Mouse (Mus musculus): ENCODE measurements around the gene Itgb6. TPM values are rescaled to one million over a fixed set of nuclear protein-coding genes. Genes with fewer than 3 reads are reported as not detected.

Itgb6 gene
- polyA plus RNA-seq, 1 experiment from 2014 or later, result 10.1 TPM

- H3K9me3 ChIP-seq, result no peaks in the 10 kb centered on the region
- no peak overlapping the region for H3K9ac ChIP-seq
- H3K4me2 ChIP-seq, result no peak overlapping the region
- ATAC-seq (ENCODE audit: insufficient read depth, low FRiP score, low read depth), result no peak
- H3K4me1 ChIP-seq, result no peaks in the 10 kb centered on the region
- 54% methylated on average over 20 of the region's 20 CpGs for WGBS
- H3K27me3 ChIP-seq (replicated peaks), result no peaks in the 10 kb centered on the region
- H3K36me3 ChIP-seq, result no peaks in the 10 kb centered on the region
- H3K4me3 ChIP-seq (replicated peaks), result no peak overlapping the region
- no peak overlapping the region for H3K27ac ChIP-seq
Measured at GRCm38 (mm10) chr2:60636910-60637761, 85.3 kb downstream of the Itgb6 start.

- Histone ChIP-seq H3K4me1 (no peaks in the 10 kb centered on the region), H3K9ac (no peak overlapping the region), H3K4me3 (replicated peaks) (no peak overlapping the region), H3K4me2 (no peak overlapping the region), H3K27ac (no peak overlapping the region), H3K36me3 (no peaks in the 10 kb centered on the region), H3K27me3 (replicated peaks) (no peaks in the 10 kb centered on the region), H3K9me3 (no peaks in the 10 kb centered on the region)
- WGBS, result 57% methylated on average over 3 of the region's 3 CpGs
- no peak for ATAC-seq (ENCODE audit: insufficient read depth, low FRiP score, low read depth)
Measured at GRCm38 (mm10) chr2:60636481-60636880, 86.0 kb downstream of the Itgb6 start.

GRCm38 (mm10) chr2:60636038-60636437 is 86.4 kb downstream of the Itgb6 start:
- Histone ChIP-seq H3K4me3 (replicated peaks) (no peak overlapping the region), H3K9ac (no peak overlapping the region), H3K4me1 (no peaks in the 10 kb centered on the region), H3K9me3 (no peaks in the 10 kb centered on the region), H3K27me3 (replicated peaks) (no peaks in the 10 kb centered on the region), H3K27ac (no peak overlapping the region), H3K4me2 (no peak overlapping the region), H3K36me3 (no peaks in the 10 kb centered on the region)
- no peak for ATAC-seq (ENCODE audit: insufficient read depth, low FRiP score, low read depth)
- 41% methylated on average over 6 of the region's 6 CpGs for WGBS

GRCm38 (mm10) chr2:60632791-60633190 is 89.7 kb downstream of the Itgb6 start:
- ATAC-seq (ENCODE audit: insufficient read depth, low FRiP score, low read depth), result no peak
- WGBS, result 80% methylated on average over 2 of the region's 2 CpGs
- H3K9ac ChIP-seq, result no peak overlapping the region
- no peaks in the 10 kb centered on the region for H3K27me3 ChIP-seq (replicated peaks)
- H3K36me3 ChIP-seq, result no peaks in the 10 kb centered on the region
- H3K27ac ChIP-seq, result no peak overlapping the region
- no peak overlapping the region for H3K4me2 ChIP-seq
- H3K4me1 ChIP-seq, result no peaks in the 10 kb centered on the region
- no peaks in the 10 kb centered on the region for H3K9me3 ChIP-seq
- H3K4me3 ChIP-seq (replicated peaks), result no peak overlapping the region

GRCm38 (mm10) chr2:60630304-60630703 is 92.1 kb downstream of the Itgb6 start:
- no peak overlapping the region for H3K4me3 ChIP-seq (replicated peaks)
- WGBS, result 81% methylated on average over 2 of the region's 2 CpGs
- no peaks in the 10 kb centered on the region for H3K36me3 ChIP-seq

GRCm38 (mm10) chr2:60627952-60628351 is 94.5 kb downstream of the Itgb6 start:
- no peak overlapping the region for H3K9ac ChIP-seq
- H3K4me2 ChIP-seq, result no peak overlapping the region
- ATAC-seq (ENCODE audit: insufficient read depth, low FRiP score, low read depth), result no peak
- WGBS, result 79% methylated on average over 4 of the region's 4 CpGs
- H3K36me3 ChIP-seq, result no peaks in the 10 kb centered on the region
- no peaks in the 10 kb centered on the region for H3K9me3 ChIP-seq
- H3K4me3 ChIP-seq (replicated peaks), result no peak overlapping the region
- H3K27me3 ChIP-seq (replicated peaks), result no peaks in the 10 kb centered on the region
- H3K4me1 ChIP-seq, result no peaks in the 10 kb centered on the region
- no peak overlapping the region for H3K27ac ChIP-seq

More at GRCm38 (mm10) chr2:60630304-60630703, 92.1 kb downstream of the Itgb6 start:
- Histone ChIP-seq H3K9me3 (no peaks in the 10 kb centered on the region), H3K4me1 (no peaks in the 10 kb centered on the region), H3K27me3 (replicated peaks) (no peaks in the 10 kb centered on the region), H3K9ac (no peak overlapping the region), H3K27ac (no peak overlapping the region), H3K4me2 (no peak overlapping the region)
- no peak for ATAC-seq (ENCODE audit: insufficient read depth, low FRiP score, low read depth)

GRCm38 (mm10) chr2:60627515-60627914 is 94.9 kb downstream of the Itgb6 start:
- Histone ChIP-seq H3K4me1 (no peaks in the 10 kb centered on the region), H3K9ac (no peak overlapping the region), H3K4me2 (no peak overlapping the region), H3K27me3 (replicated peaks) (no peaks in the 10 kb centered on the region), H3K27ac (no peak overlapping the region), H3K36me3 (no peaks in the 10 kb centered on the region), H3K4me3 (replicated peaks) (no peak overlapping the region), H3K9me3 (no peaks in the 10 kb centered on the region)
- ATAC-seq (ENCODE audit: insufficient read depth, low FRiP score, low read depth), result no peak
- WGBS, result 74% methylated on average over 10 of the region's 10 CpGs

GRCm38 (mm10) chr2:60625766-60626165 is 96.7 kb downstream of the Itgb6 start:
- Histone ChIP-seq H3K27me3 (replicated peaks) (no peaks in the 10 kb centered on the region), H3K9me3 (no peaks in the 10 kb centered on the region), H3K27ac (no peak overlapping the region), H3K4me3 (replicated peaks) (no peak overlapping the region), H3K4me2 (no peak overlapping the region), H3K9ac (no peak overlapping the region), H3K36me3 (no peaks in the 10 kb centered on the region), H3K4me1 (no peaks in the 10 kb centered on the region)
- WGBS, result 25% methylated on average over 2 of the region's 2 CpGs
- ATAC-seq (ENCODE audit: insufficient read depth, low FRiP score, low read depth), result no peak

GRCm38 (mm10) chr2:60622161-60622560 is 100.3 kb downstream of the Itgb6 start:
- Histone ChIP-seq H3K4me3 (replicated peaks) (no peak overlapping the region), H3K27ac (no peak overlapping the region), H3K4me1 (no peaks in the 10 kb centered on the region), H3K36me3 (no peaks in the 10 kb centered on the region), H3K9ac (no peak overlapping the region), H3K9me3 (no peaks in the 10 kb centered on the region), H3K4me2 (no peak overlapping the region), H3K27me3 (replicated peaks) (no peaks in the 10 kb centered on the region)
- WGBS, result 63% methylated on average over 7 of the region's 7 CpGs
- ATAC-seq (ENCODE audit: insufficient read depth, low FRiP score, low read depth), result no peak

- no peaks in the 10 kb centered on the region for H3K9me3 ChIP-seq
- no peaks in the 10 kb centered on the region for H3K4me1 ChIP-seq
- H3K9ac ChIP-seq, result no peak overlapping the region
- 93% methylated on average over 7 of the region's 7 CpGs for WGBS
- no peak overlapping the region for H3K27ac ChIP-seq
- H3K4me3 ChIP-seq (replicated peaks), result no peak overlapping the region
- H3K36me3 ChIP-seq, result no peaks in the 10 kb centered on the region
- H3K4me2 ChIP-seq, result no peak overlapping the region
- no peaks in the 10 kb centered on the region for H3K27me3 ChIP-seq (replicated peaks)
- no peak for ATAC-seq (ENCODE audit: insufficient read depth, low FRiP score, low read depth)
Measured at GRCm38 (mm10) chr2:60614758-60615157, 107.7 kb downstream of the Itgb6 start.

GRCm38 (mm10) chr2:60613857-60614228 is 108.6 kb downstream of the Itgb6 start:
- H3K27ac ChIP-seq, result no peak overlapping the region
- no peak overlapping the region for H3K4me2 ChIP-seq
- no peak for ATAC-seq (ENCODE audit: insufficient read depth, low FRiP score, low read depth)
- no peak overlapping the region for H3K9ac ChIP-seq
- no peaks in the 10 kb centered on the region for H3K9me3 ChIP-seq
- no peaks in the 10 kb centered on the region for H3K36me3 ChIP-seq
- H3K27me3 ChIP-seq (replicated peaks), result no peaks in the 10 kb centered on the region
- no peaks in the 10 kb centered on the region for H3K4me1 ChIP-seq
- WGBS, result 67% methylated on average over 3 of the region's 3 CpGs
- no peak overlapping the region for H3K4me3 ChIP-seq (replicated peaks)

GRCm38 (mm10) chr2:60612906-60613856 is 109.3 kb downstream of the Itgb6 start:
- no peak overlapping the region for H3K4me2 ChIP-seq
- H3K36me3 ChIP-seq, result no peaks in the 10 kb centered on the region
- no peaks in the 10 kb centered on the region for H3K27me3 ChIP-seq (replicated peaks)
- H3K9me3 ChIP-seq, result no peaks in the 10 kb centered on the region
- H3K27ac ChIP-seq, result no peak overlapping the region
- WGBS, result 89% methylated on average over 15 of the region's 15 CpGs
- H3K4me3 ChIP-seq (replicated peaks), result no peak overlapping the region
- H3K4me1 ChIP-seq, result no peaks in the 10 kb centered on the region
- H3K9ac ChIP-seq, result no peak overlapping the region
- no peak for ATAC-seq (ENCODE audit: insufficient read depth, low FRiP score, low read depth)
